Mouse (Mus musculus) liver, adult 2 months (tissue): ENCODE results near the gene Pramel7. TPM values are rescaled to one million over a fixed set of nuclear protein-coding genes. Genes with fewer than 3 reads are reported as not detected.

Experiments
- DNase-seq: peaks from one replicate; pipeline ENCODE4 v3.0.0-alpha.2; 2011; ENCODE audit warnings: low read depth, low spot score; ENCODE audit errors: extremely low read depth
- H3K27ac ChIP-seq: fragments of 200-500 bp; replicated peaks from 2 replicates; pipeline ENCODE4 v1.5.1; 2012; ENCODE audit warnings: low read depth, mild to moderate bottlenecking, control low read depth, inconsistent platforms, low read length; ENCODE audit not compliant: insufficient read depth
- H3K27me3 ChIP-seq: fragments of 200-500 bp; 2 replicates; pipeline ENCODE4 v1.6.1; 2012; ENCODE audit warnings: mild to moderate bottlenecking, moderate library complexity, low read length, inconsistent platforms; ENCODE audit not compliant: control insufficient read depth, insufficient read depth
- H3K36me3 ChIP-seq: fragments of 200-500 bp; 2 replicates; pipeline ENCODE4 v1.6.1; 2012; ENCODE audit warnings: low read length, inconsistent platforms; ENCODE audit not compliant: control insufficient read depth, insufficient read depth
- H3K4me1 ChIP-seq: fragments of 200-500 bp; 2 replicates; pipeline ENCODE4 v1.6.1; 2011; ENCODE audit warnings: low read length; ENCODE audit not compliant: control insufficient read depth, insufficient read depth
- H3K4me3 ChIP-seq: fragments of 200-500 bp; 2 replicates; pipeline ENCODE4 v1.5.1; 2011; ENCODE audit warnings: low read depth, mild to moderate bottlenecking, control low read depth, low read length, moderate library complexity; ENCODE audit not compliant: insufficient read depth
- H3K79me2 ChIP-seq: fragments of 200-500 bp; 2 replicates; pipeline ENCODE4 v1.6.1; 2012; ENCODE audit warnings: inconsistent platforms, mild to moderate bottlenecking, low read length, moderate library complexity; ENCODE audit not compliant: control insufficient read depth, insufficient read depth
- H3K9ac ChIP-seq: fragments of 200-500 bp; 2 replicates; pipeline ENCODE4 v1.6.1; 2012; ENCODE audit warnings: low read depth, mild to moderate bottlenecking, control low read depth, inconsistent platforms, low read length
- CTCF ChIP-seq: fragments of 200-500 bp; IDR thresholded peaks from 2 replicates; pipeline ENCODE4 v1.5.1; 2011; ENCODE audit warnings: low read depth, low read length, control low read depth
- POLR2A ChIP-seq: fragments of 200-500 bp; IDR thresholded peaks from 2 replicates; pipeline ENCODE4 v1.6.1; 2011; ENCODE audit warnings: low read length, control low read depth; ENCODE audit not compliant: insufficient read depth; ENCODE audit errors: extremely low read depth
- WGBS: fragments of 180-500 bp; shearing (Covaris S2); methylation state at CpG from one replicate; pipeline ENCODE4 v1.1.7; 2018; 5-methylcytosine and 5-hydroxymethylcytosine counted together
- polyA plus RNA-seq: library from polyadenylated mRNA; depleted of rRNA; stranded (reverse); fragments of >200 nt; gene quantifications from 2 replicates; pipeline ENCODE4 v1.2.3, GENCODE M21; 2012; rRNA removed
- total RNA-seq: library from RNA; depleted of rRNA; stranded (reverse); fragments of >200 nt; gene quantifications from 2 replicates; pipeline ENCODE4 v1.2.3, GENCODE M21; 2014; rRNA removed

The Pramel7 gene
- total and polyA plus RNA-seq, 2 experiments = not detected

DNA sequence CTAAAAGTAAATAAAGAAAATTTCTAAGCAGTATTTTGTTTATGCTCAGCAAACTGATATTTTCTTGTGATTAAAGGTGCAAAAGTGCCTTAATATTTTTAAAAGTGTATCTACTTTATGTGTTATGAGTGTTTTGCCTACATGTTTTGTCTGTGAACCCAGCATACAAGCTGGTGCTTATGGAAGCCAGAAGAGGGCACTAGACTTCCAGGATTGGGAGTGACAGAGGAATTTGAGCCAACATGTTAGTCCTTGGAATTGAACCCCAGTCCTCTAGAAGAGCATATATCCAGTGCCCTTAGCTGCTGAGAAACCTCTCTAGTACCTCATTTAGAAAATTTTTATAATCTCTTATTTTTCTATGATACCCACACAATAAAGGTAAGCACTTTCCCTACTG is 16.7 kb downstream of the Pramel7 start:
- H3K4me1 ChIP-seq = no peaks in the 10 kb centered on the region
- no peak overlapping the region for H3K4me3 ChIP-seq
- H3K36me3 ChIP-seq = no peaks in the 10 kb centered on the region
- H3K27ac ChIP-seq = no peak overlapping the region
- H3K27me3 ChIP-seq = no peaks in the 10 kb centered on the region
- H3K79me2 ChIP-seq = no peaks in the 10 kb centered on the region
- no peak for TF ChIP-seq POLR2A
- TF ChIP-seq CTCF = peak; percentile 20
- H3K9ac ChIP-seq = no peak overlapping the region
- peak; percentile 37 for DNase-seq

GRCm38 (mm10) chr2:87461769-87462168 is 35.1 kb downstream of the Pramel7 start:
- H3K27ac ChIP-seq = no peak overlapping the region
- no peaks in the 10 kb centered on the region for H3K36me3 ChIP-seq
- no peaks in the 10 kb centered on the region for H3K79me2 ChIP-seq
- 89% methylated on average over 4 of the region's 4 CpGs for WGBS
- TF ChIP-seq POLR2A (no peak), CTCF (no peak)
- no peak overlapping the region for H3K4me3 ChIP-seq
- no peak overlapping the region for H3K9ac ChIP-seq
- DNase-seq = no peak
- H3K27me3 ChIP-seq = no peaks in the 10 kb centered on the region
- no peaks in the 10 kb centered on the region for H3K4me1 ChIP-seq

DNA sequence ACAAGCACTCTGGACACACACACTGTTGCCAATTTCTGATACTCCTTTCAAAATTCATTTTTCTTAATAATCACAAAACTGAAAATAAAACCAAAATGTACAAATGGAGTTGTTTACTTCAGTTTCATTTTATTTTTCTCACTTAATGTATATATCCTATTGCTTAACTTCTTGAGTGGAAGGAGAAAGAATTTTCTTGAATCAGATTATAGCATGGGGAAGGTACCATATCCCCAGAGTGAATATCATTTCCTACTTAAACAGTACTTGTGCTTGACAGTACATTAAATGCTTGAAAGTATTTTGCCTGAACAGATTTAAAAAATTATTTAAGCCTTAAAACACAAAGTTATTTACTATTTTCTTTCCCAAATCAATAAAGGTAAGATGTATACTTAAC is 43.2 kb downstream of the Pramel7 start, which contains the start of gene Olfr1126:
Olfr1126 (plus strand) TSS at position 301 of the 400 bp plus-strand sequence.
- no peak for TF ChIP-seq POLR2A
- TF ChIP-seq CTCF = no peak
- Histone ChIP-seq H3K27ac (no peak within 1 kb of the TSS), H3K9ac (no peak within 1 kb of the TSS), H3K4me1 (no peaks in the 10 kb centered on the region), H3K79me2 (no peaks in the 10 kb centered on the region), H3K27me3 (no peaks in the 10 kb centered on the region), H3K36me3 (no peaks in the 10 kb centered on the region), H3K4me3 (no peak within 1 kb of the TSS)
- no peak for DNase-seq

Other genes starting within 250 kb of the Pramel7 start
- not detected in 2 replicates for gene Olfr1115, start 249.1 kb downstream of the Pramel7 start, total RNA-seq
- not detected in 2 replicates for gene Olfr1115, start 249.1 kb downstream of the Pramel7 start, polyA plus RNA-seq
- not detected in 2 replicates for gene Olfr1116, start 229.6 kb downstream of the Pramel7 start, total RNA-seq
- gene Olfr1116, start 229.6 kb downstream of the Pramel7 start, polyA plus RNA-seq = not detected in 2 replicates
- gene Olfr1118, start 189.5 kb downstream of the Pramel7 start, total RNA-seq = not detected in 2 replicates
- gene Olfr1118, start 189.5 kb downstream of the Pramel7 start, polyA plus RNA-seq = not detected in 2 replicates
- gene Olfr1120, start 142.3 kb downstream of the Pramel7 start, total RNA-seq = not detected in 2 replicates
- not detected in 2 replicates for gene Olfr1120, start 142.3 kb downstream of the Pramel7 start, polyA plus RNA-seq
- not detected in 2 replicates for gene Olfr1121, start 127.2 kb downstream of the Pramel7 start, total RNA-seq
- gene Olfr1121, start 127.2 kb downstream of the Pramel7 start, polyA plus RNA-seq = not detected in 2 replicates
- gene Olfr1122, start 111.2 kb downstream of the Pramel7 start, total RNA-seq = not detected in 2 replicates
- not detected in 2 replicates for gene Olfr1122, start 111.2 kb downstream of the Pramel7 start, polyA plus RNA-seq
- gene Olfr1123, start 80.5 kb downstream of the Pramel7 start, total RNA-seq = not detected in 2 replicates
- gene Olfr1123, start 80.5 kb downstream of the Pramel7 start, polyA plus RNA-seq = not detected in 2 replicates
- not detected in 2 replicates for gene Olfr1124, start 66.8 kb downstream of the Pramel7 start, total RNA-seq
- not detected in 2 replicates for gene Olfr1124, start 66.8 kb downstream of the Pramel7 start, polyA plus RNA-seq
- not detected in 2 replicates for gene Olfr1126, start 43.1 kb downstream of the Pramel7 start, total RNA-seq
- gene Olfr1126, start 43.1 kb downstream of the Pramel7 start, polyA plus RNA-seq = not detected in 2 replicates
- not detected in 2 replicates for gene Pramel6, start 9.5 kb upstream of the Pramel7 start, total RNA-seq
- gene Pramel6, start 9.5 kb upstream of the Pramel7 start, polyA plus RNA-seq = not detected in 2 replicates
- gene Olfr153, start 34.7 kb upstream of the Pramel7 start, total RNA-seq = not detected in 2 replicates
- gene Olfr153, start 34.7 kb upstream of the Pramel7 start, polyA plus RNA-seq = not detected in 2 replicates
- not detected in 2 replicates for gene Olfr1128, start 48.4 kb upstream of the Pramel7 start, total RNA-seq
- gene Olfr1128, start 48.4 kb upstream of the Pramel7 start, polyA plus RNA-seq = not detected in 2 replicates
- not detected in 2 replicates for gene Olfr1129, start 76.8 kb upstream of the Pramel7 start, total RNA-seq
- gene Olfr1129, start 76.8 kb upstream of the Pramel7 start, polyA plus RNA-seq = not detected in 2 replicates
- gene Olfr1130, start 109.1 kb upstream of the Pramel7 start, total RNA-seq = not detected in 2 replicates
- not detected in 2 replicates for gene Olfr1130, start 109.1 kb upstream of the Pramel7 start, polyA plus RNA-seq
- gene Olfr1131, start 130.0 kb upstream of the Pramel7 start, total RNA-seq = not detected in 2 replicates
- not detected in 2 replicates for gene Olfr1131, start 130.0 kb upstream of the Pramel7 start, polyA plus RNA-seq
- not detected in 2 replicates for gene Olfr1132, start 140.4 kb upstream of the Pramel7 start, total RNA-seq
- not detected in 2 replicates for gene Olfr1132, start 140.4 kb upstream of the Pramel7 start, polyA plus RNA-seq
- not detected in 2 replicates for gene Olfr1133, start 150.3 kb upstream of the Pramel7 start, total RNA-seq
- not detected in 2 replicates for gene Olfr1133, start 150.3 kb upstream of the Pramel7 start, polyA plus RNA-seq
- gene Olfr1134, start 161.4 kb upstream of the Pramel7 start, total RNA-seq = not detected in 2 replicates
- not detected in 2 replicates for gene Olfr1134, start 161.4 kb upstream of the Pramel7 start, polyA plus RNA-seq
- gene Olfr1135, start 176.6 kb upstream of the Pramel7 start, total RNA-seq = not detected in 2 replicates
- not detected in 2 replicates for gene Olfr1135, start 176.6 kb upstream of the Pramel7 start, polyA plus RNA-seq
- gene Olfr1136, start 196.9 kb upstream of the Pramel7 start, total RNA-seq = not detected in 2 replicates
- gene Olfr1136, start 196.9 kb upstream of the Pramel7 start, polyA plus RNA-seq = not detected in 2 replicates
- gene Olfr1137, start 216.1 kb upstream of the Pramel7 start, total RNA-seq = not detected in 2 replicates
- gene Olfr1137, start 216.1 kb upstream of the Pramel7 start, polyA plus RNA-seq = not detected in 2 replicates
- gene Olfr1138, start 242.9 kb upstream of the Pramel7 start, total RNA-seq = not detected in 2 replicates
- not detected in 2 replicates for gene Olfr1138, start 242.9 kb upstream of the Pramel7 start, polyA plus RNA-seq
- gene Olfr1140, start 246.7 kb upstream of the Pramel7 start, total RNA-seq = not detected in 2 replicates
- not detected in 2 replicates for gene Olfr1140, start 246.7 kb upstream of the Pramel7 start, polyA plus RNA-seq